Mouse (Mus musculus): ENCODE results near the gene Arrdc5. TPM values are rescaled to one million over a fixed set of nuclear protein-coding genes. Genes with fewer than 3 reads are reported as not detected.
A peak's percentile ranks its signal among the peaks of the same experiment; 100 is the strongest.

Gene Arrdc5
- polyA plus RNA-seq, 1 experiment from 2014 or later, result not detected

DNA sequence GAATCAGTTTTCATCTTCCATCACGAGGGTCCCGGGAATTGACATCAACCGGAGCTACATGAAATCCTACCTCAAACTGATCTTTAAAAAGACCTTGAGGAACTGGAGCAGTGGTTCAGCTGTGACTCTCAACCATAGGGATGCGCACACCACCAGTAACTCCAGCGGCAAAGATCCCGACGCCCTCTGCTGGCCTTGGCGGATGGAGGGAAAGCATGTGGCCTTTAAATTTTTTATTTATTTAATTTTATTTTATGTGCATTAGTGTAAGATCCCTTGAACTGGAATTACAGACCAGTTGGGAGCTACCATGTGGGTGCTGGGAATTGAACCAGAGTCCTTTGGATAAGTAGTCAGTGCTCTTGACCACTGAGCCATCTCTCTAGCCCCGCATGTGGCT is 44.7 kb downstream of the Arrdc5 start:
- Histone ChIP-seq H3K4me3 (ENCODE audit: low read length) (peak overlapping the region; percentile 25; the same call in 1 of the 2 replicates), H3K4me1 (replicated peaks; ENCODE audit: control insufficient read depth, insufficient read depth, low read length) (peaks cover 33% of the 10 kb centered on the region), H3K27me3 (ENCODE audit: control insufficient read depth, insufficient read depth, low read depth, low read length) (no peaks in the 10 kb centered on the region), H3K36me3 (ENCODE audit: control insufficient read depth, insufficient read depth, low read length) (peaks cover 11% of the 10 kb centered on the region; the same call in 1 of the 2 replicates), H3K4me2 (ENCODE audit: low read depth, low read length) (peak overlapping the region; percentile 43), H3K27ac (ENCODE audit: low read length) (peak overlapping the region; percentile 76), H3K9me3 (ENCODE audit: control insufficient read depth, low read length) (no peaks in the 10 kb centered on the region), H3K9ac (ENCODE audit: low read length) (peak overlapping the region; percentile 46)
- WGBS, result 15% methylated on average over 9 of the region's 9 CpGs
- no peak for ATAC-seq (ENCODE audit: low read depth)

DNA sequence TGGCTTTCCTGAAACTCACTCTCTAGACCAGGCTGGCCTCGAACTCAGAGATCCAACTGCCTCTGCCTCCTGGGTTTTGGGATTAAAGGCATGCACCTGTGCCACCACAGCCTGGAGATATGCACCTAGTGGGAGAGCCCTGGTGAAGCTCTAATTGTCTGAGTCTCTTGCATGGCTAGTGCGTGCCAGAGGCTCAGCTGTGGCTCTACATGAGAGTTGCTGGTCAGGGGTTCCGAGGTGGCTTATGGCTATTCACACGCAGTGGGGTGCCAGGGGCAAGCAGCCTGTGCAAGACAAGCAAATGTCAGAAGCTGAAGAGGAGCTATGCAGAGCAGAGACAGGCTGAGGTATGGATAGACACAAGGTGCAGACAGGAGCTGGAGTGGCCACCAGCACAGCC is 45.4 kb downstream of the Arrdc5 start:
- ATAC-seq (ENCODE audit: low read depth), result no peak
- Histone ChIP-seq H3K9ac (ENCODE audit: low read length) (no peak overlapping the region), H3K27me3 (ENCODE audit: control insufficient read depth, insufficient read depth, low read depth, low read length) (no peaks in the 10 kb centered on the region), H3K27ac (ENCODE audit: low read length) (no peak overlapping the region), H3K9me3 (ENCODE audit: control insufficient read depth, low read length) (no peaks in the 10 kb centered on the region), H3K36me3 (ENCODE audit: control insufficient read depth, insufficient read depth, low read length) (peaks cover 8% of the 10 kb centered on the region; the same call in 1 of the 2 replicates), H3K4me2 (ENCODE audit: low read depth, low read length) (no peak overlapping the region), H3K4me3 (ENCODE audit: low read length) (no peak overlapping the region), H3K4me1 (replicated peaks; ENCODE audit: control insufficient read depth, insufficient read depth, low read length) (peaks cover 30% of the 10 kb centered on the region)
- 81% methylated on average over 4 of the region's 4 CpGs for WGBS

DNA sequence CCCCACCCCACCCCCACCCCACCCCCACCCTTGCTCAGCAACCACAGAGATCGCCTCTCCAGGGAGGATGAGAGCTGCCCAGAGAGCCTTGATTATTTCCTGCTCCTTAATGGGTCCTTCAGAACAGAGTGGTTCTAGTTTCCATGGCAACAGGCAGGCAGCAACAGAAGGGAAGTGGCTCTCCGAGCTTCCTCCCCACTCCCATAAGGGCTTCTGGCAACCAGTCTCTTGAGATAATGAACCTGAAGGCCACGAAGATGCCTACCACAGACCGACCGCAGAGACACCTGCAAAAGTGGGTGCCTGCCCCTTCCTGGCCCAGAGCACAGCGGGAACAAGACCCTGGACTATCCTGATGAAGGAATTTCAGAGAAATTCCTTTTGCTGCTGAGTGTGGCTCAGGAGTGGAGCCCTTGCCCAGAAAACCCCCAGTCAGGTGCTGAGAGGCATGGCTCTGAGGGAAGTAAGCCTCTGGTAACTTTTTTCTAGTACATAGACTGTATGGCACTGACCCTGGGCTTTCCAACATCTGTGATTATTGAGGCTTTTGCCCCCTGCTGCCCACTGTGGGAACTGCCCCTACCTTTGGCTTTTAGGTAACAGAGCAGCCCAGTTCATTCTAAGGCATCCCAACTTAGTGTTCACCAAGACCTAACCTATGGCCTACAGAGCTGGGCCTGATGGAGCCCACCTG is 48.8 kb downstream of the Arrdc5 start:
- peak; percentile 53 for ATAC-seq (ENCODE audit: low read depth)
- Histone ChIP-seq H3K36me3 (ENCODE audit: control insufficient read depth, insufficient read depth, low read length) (no peaks in the 10 kb centered on the region), H3K4me2 (ENCODE audit: low read depth, low read length) (peak overlapping the region; percentile 40), H3K27me3 (ENCODE audit: control insufficient read depth, insufficient read depth, low read depth, low read length) (no peaks in the 10 kb centered on the region), H3K4me3 (ENCODE audit: low read length) (no peak overlapping the region), H3K9me3 (ENCODE audit: control insufficient read depth, low read length) (no peaks in the 10 kb centered on the region), H3K4me1 (replicated peaks; ENCODE audit: control insufficient read depth, insufficient read depth, low read length) (peaks cover 12% of the 10 kb centered on the region), H3K9ac (ENCODE audit: low read length) (no peak overlapping the region), H3K27ac (ENCODE audit: low read length) (peak overlapping the region; percentile 86)
- WGBS, result 23% methylated on average over 6 of the region's 6 CpGs

DNA sequence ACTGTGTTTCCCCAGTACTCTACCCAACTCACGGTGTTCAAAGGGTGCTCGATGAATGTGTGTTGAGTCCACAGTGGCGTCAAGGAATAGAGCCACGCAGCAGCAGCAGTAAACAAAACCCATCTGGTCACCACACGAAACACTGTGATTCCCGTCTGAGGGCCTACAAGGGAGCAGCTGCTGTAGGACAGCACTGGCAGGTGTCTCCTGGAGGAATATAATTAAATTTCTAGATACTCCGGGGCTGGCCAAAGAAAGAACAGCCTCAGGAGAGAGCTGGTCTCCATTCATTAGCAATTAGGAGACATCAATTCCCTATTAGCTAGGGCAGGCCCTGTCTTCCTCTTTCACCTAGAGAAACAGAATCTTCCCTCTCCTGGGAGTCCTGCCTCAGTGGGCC is 54.5 kb downstream of the Arrdc5 start:
- Histone ChIP-seq H3K4me3 (ENCODE audit: low read length) (no peak overlapping the region), H3K4me1 (replicated peaks; ENCODE audit: control insufficient read depth, insufficient read depth, low read length) (no peaks in the 10 kb centered on the region), H3K27ac (ENCODE audit: low read length) (no peak overlapping the region), H3K4me2 (ENCODE audit: low read depth, low read length) (no peak overlapping the region), H3K36me3 (ENCODE audit: control insufficient read depth, insufficient read depth, low read length) (no peaks in the 10 kb centered on the region), H3K27me3 (ENCODE audit: control insufficient read depth, insufficient read depth, low read depth, low read length) (no peaks in the 10 kb centered on the region; the same call in 1 of the 2 replicates), H3K9ac (ENCODE audit: low read length) (no peak overlapping the region), H3K9me3 (ENCODE audit: control insufficient read depth, low read length) (no peaks in the 10 kb centered on the region)
- WGBS, result 52% methylated on average over 7 of the region's 7 CpGs
- ATAC-seq (ENCODE audit: low read depth), result no peak

Other genes starting within 250 kb of the Arrdc5 start
- 38.8 and 41.6 TPM in 2 replicates for gene Ubxn6, start 225.3 kb downstream of the Arrdc5 start, polyA plus RNA-seq (2015; fragmentation: Nextera tagmentation; extraction: Ambion mirVana)
- 95.2 and 96.7 TPM in 2 replicates for gene Hdgfl2, start 220.7 kb downstream of the Arrdc5 start, polyA plus RNA-seq (2015; fragmentation: Nextera tagmentation; extraction: Ambion mirVana)
- 0.15 and 0.28 TPM in 2 replicates for gene Plin4, start 190.5 kb downstream of the Arrdc5 start, polyA plus RNA-seq (2015; fragmentation: Nextera tagmentation; extraction: Ambion mirVana)
- gene Plin5, start 182.7 kb downstream of the Arrdc5 start, polyA plus RNA-seq (2015; fragmentation: Nextera tagmentation; extraction: Ambion mirVana), result 1.3 and 2.1 TPM in 2 replicates
- gene Lrg1, start 178.3 kb downstream of the Arrdc5 start, polyA plus RNA-seq (2015; fragmentation: Nextera tagmentation; extraction: Ambion mirVana), result 0.59 and 1.4 TPM in 2 replicates
- gene Sema6b, start 159.9 kb downstream of the Arrdc5 start, polyA plus RNA-seq (2015; fragmentation: Nextera tagmentation; extraction: Ambion mirVana), result 1.2 and 1.7 TPM in 2 replicates
- gene Tnfaip8l1, start 137.8 kb downstream of the Arrdc5 start, polyA plus RNA-seq (2015; fragmentation: Nextera tagmentation; extraction: Ambion mirVana), result 15.5 and 17.3 TPM in 2 replicates
- gene Mydgf, start 116.4 kb downstream of the Arrdc5 start, polyA plus RNA-seq (2015; fragmentation: Nextera tagmentation; extraction: Ambion mirVana), result 93.0 and 110 TPM in 2 replicates
- gene Dpp9, start 81.4 kb downstream of the Arrdc5 start, polyA plus RNA-seq (2015; fragmentation: Nextera tagmentation; extraction: Ambion mirVana), result 38.7 and 41.4 TPM in 2 replicates
- 11.0 and 12.1 TPM in 2 replicates for gene Fem1a, start 43.5 kb downstream of the Arrdc5 start, polyA plus RNA-seq (2015; fragmentation: Nextera tagmentation; extraction: Ambion mirVana)
- 5.5 and 5.7 TPM in 2 replicates for gene Ticam1, start 23.5 kb downstream of the Arrdc5 start, polyA plus RNA-seq (2015; fragmentation: Nextera tagmentation; extraction: Ambion mirVana)
- 87.5 and 90.2 TPM in 2 replicates for gene Plin3, start 7.4 kb downstream of the Arrdc5 start, polyA plus RNA-seq (2015; fragmentation: Nextera tagmentation; extraction: Ambion mirVana)
- 124 and 130 TPM in 2 replicates for gene Uhrf1, start 3.0 kb upstream of the Arrdc5 start, polyA plus RNA-seq (2015; fragmentation: Nextera tagmentation; extraction: Ambion mirVana)
- 26.6 and 28.4 TPM in 2 replicates for gene Kdm4b, start 25.8 kb upstream of the Arrdc5 start, polyA plus RNA-seq (2015; fragmentation: Nextera tagmentation; extraction: Ambion mirVana)
- gene Ptprs, start 176.2 kb upstream of the Arrdc5 start, polyA plus RNA-seq (2015; fragmentation: Nextera tagmentation; extraction: Ambion mirVana), result 59.1 and 59.9 TPM in 2 replicates
- gene Znrf4, start 212.1 kb upstream of the Arrdc5 start, polyA plus RNA-seq (2015; fragmentation: Nextera tagmentation; extraction: Ambion mirVana), result not detected in 2 replicates

Data from lung, embryonic 16.5 days (tissue).